25 mouse cellular contexts compared by ENCODE assay signal in the genomic region with DNA sequence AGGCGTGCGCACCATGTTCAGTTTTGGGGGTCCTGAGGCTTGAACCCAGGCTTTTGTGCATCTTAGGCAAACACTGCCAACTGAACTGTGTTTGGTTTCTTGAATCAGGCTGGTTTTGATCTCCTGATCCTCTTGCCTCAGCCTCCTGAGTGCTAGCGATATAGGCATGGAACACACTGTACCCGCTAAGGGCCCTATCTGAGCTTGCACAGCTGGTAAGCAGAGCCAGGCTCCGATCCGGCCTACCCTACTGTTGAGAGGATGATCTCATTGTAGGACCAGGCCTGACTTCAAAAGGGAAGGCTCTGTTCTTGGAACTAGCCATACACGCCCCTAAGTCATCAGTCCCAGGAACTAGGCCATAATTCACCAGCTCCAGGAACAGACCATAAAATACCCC. TPM values are rescaled to one million over a fixed set of nuclear protein-coding genes. Genes with fewer than 3 reads are reported as not detected.
DNase-seq lines count a peak whose midpoint lies in the region; ATAC-seq and TF ChIP-seq lines count a peak whose summit lies in the region.
"Had no signal": no experiment of that assay in that cellular context is flagged by ENCODE, and none has a peak within 500 bp of the region (broad histone marks: within the 10 kb centered on the region; RNA-seq: fewer than 3 reads in every experiment).

No protein-coding gene starts in this region.

- H3K27me3 ChIP-seq in hindbrain, embryonic 13.5 days = no peaks in the 10 kb centered on the region
- no peaks in the 10 kb centered on the region for H3K27me3 ChIP-seq in hindbrain, embryonic 10.5 days (ENCODE audit: insufficient read depth, poor library complexity, severe bottlenecking)
- H3K27me3 ChIP-seq in liver, postnatal 0 days (ENCODE audit: insufficient read depth, low read length) = no peaks in the 10 kb centered on the region
- H3K27me3 ChIP-seq in liver, embryonic 12.5 days (replicated peaks) = peaks cover 8% of the 10 kb centered on the region
- H3K27me3 ChIP-seq in testis, adult 2 months (ENCODE audit: control insufficient read depth, insufficient read depth, low read length) = no peaks in the 10 kb centered on the region
- H3K27me3 ChIP-seq: CH12.LX; hindbrain, embryonic 12.5 days; limb, embryonic 12.5 days; Patski had no signal

- TF ChIP-seq CTCF in liver, postnatal 0 days (IDR thresholded peaks at IDR 0.05; ENCODE audit: low read depth) = no peak
- TF ChIP-seq CTCF in testis, adult 2 months (IDR thresholded peaks at IDR 0.05; ENCODE audit: control insufficient read depth, insufficient read depth, insufficient replicate concordance, low read depth, low read length) = no peak

- peak overlapping the region; percentile 55 for H3K9ac ChIP-seq in hindbrain, embryonic 13.5 days
- H3K9ac ChIP-seq in liver, postnatal 0 days (replicated peaks) = no peak overlapping the region
- H3K9ac ChIP-seq in liver, embryonic 12.5 days = no peak overlapping the region
- H3K9ac ChIP-seq: hindbrain, embryonic 12.5 days; limb, embryonic 12.5 days; liver, embryonic 15.5 days had no signal

- no peak for TF ChIP-seq POLR2A in testis, adult 2 months (IDR thresholded peaks at IDR 0.05; ENCODE audit: control insufficient read depth, low read depth, low read length)

- DNase-seq in hindbrain, embryonic 10.5 days (ENCODE audit: low spot score) = no peak
- DNase-seq in liver, postnatal 0 days = no peak
- no peak for DNase-seq in testis, postnatal 14 days (ENCODE audit: low spot score)
- no peak for DNase-seq in ovary, postnatal 14 days (ENCODE audit: low spot score)
- DNase-seq: B cell, adult 2 months; cerebellum, adult 18-20 months; cerebellum, postnatal 14 days; heart, postnatal 10 days; kidney, adult 18-20 months; kidney, postnatal 10 days; lung, postnatal 4 days; thymus, postnatal 25 days had no signal

- H3K4me2 ChIP-seq in hindbrain, embryonic 13.5 days = 0 out of 2 replicates have a peak overlapping the region, but pooled peaks have one; percentile 2
- no peak overlapping the region for H3K4me2 ChIP-seq in liver, postnatal 0 days (ENCODE audit: low read depth, low read length)
- H3K4me2 ChIP-seq in liver, embryonic 12.5 days = no peak overlapping the region
- H3K4me2 ChIP-seq: liver, embryonic 15.5 days; midbrain, embryonic 11.5 days had no signal

- no peaks in the 10 kb centered on the region for H3K9me3 ChIP-seq in hindbrain, embryonic 13.5 days
- no peaks in the 10 kb centered on the region for H3K9me3 ChIP-seq in hindbrain, embryonic 10.5 days
- H3K9me3 ChIP-seq in liver, postnatal 0 days (ENCODE audit: low read length) = no peaks in the 10 kb centered on the region
- no peaks in the 10 kb centered on the region for H3K9me3 ChIP-seq in liver, embryonic 12.5 days (replicated peaks)
- H3K9me3 ChIP-seq: forebrain, embryonic 10.5 days; heart, embryonic 10.5 days; hindbrain, embryonic 12.5 days; limb, embryonic 12.5 days; liver, embryonic 15.5 days had no signal

- peaks cover 41% of the 10 kb centered on the region for H3K36me3 ChIP-seq in hindbrain, embryonic 13.5 days
- peaks cover 58% of the 10 kb centered on the region for H3K36me3 ChIP-seq in hindbrain, embryonic 10.5 days
- H3K36me3 ChIP-seq in liver, postnatal 0 days (replicated peaks; ENCODE audit: insufficient read depth, low read length) = peaks cover 8% of the 10 kb centered on the region
- peaks cover 53% of the 10 kb centered on the region for H3K36me3 ChIP-seq in liver, embryonic 12.5 days
- H3K36me3 ChIP-seq in testis, adult 2 months (ENCODE audit: control insufficient read depth, insufficient read depth, low read length) = no peaks in the 10 kb centered on the region; the same call in 1 of the 2 replicates

- ATAC-seq in hindbrain, embryonic 13.5 days (ENCODE audit: low FRiP score) = no peak
- no peak for ATAC-seq in liver, postnatal 0 days
- ATAC-seq in liver, embryonic 12.5 days = no peak
- ATAC-seq: inflammation-experienced regulatory T-cells, adult 6 months; Patski had no signal

- H3K27ac ChIP-seq in hindbrain, embryonic 13.5 days = no peak overlapping the region
- no peak overlapping the region for H3K27ac ChIP-seq in hindbrain, embryonic 10.5 days
- H3K27ac ChIP-seq in liver, postnatal 0 days (ENCODE audit: low read depth) = peak overlapping the region; percentile 46; the same call in 1 of the 2 replicates
- no peak overlapping the region for H3K27ac ChIP-seq in liver, embryonic 12.5 days
- no peak overlapping the region for H3K27ac ChIP-seq in testis, adult 2 months (ENCODE audit: control insufficient read depth, insufficient read depth, low read depth, low read length)
- H3K27ac ChIP-seq: forebrain, embryonic 10.5 days; heart, embryonic 10.5 days; hindbrain, embryonic 12.5 days; limb, embryonic 12.5 days; liver, embryonic 15.5 days had no signal

- no peak overlapping the region for H3K4me3 ChIP-seq in hindbrain, embryonic 13.5 days
- H3K4me3 ChIP-seq in hindbrain, embryonic 10.5 days = no peak overlapping the region
- no peak overlapping the region for H3K4me3 ChIP-seq in liver, postnatal 0 days (ENCODE audit: low read depth, low read length)
- H3K4me3 ChIP-seq in liver, embryonic 12.5 days = no peak overlapping the region
- peak overlapping the region; percentile 53 for H3K4me3 ChIP-seq in testis, adult 2 months (ENCODE audit: control insufficient read depth, low read depth, low read length)
- H3K4me3 ChIP-seq: heart, embryonic 10.5 days; hindbrain, embryonic 12.5 days; limb, embryonic 12.5 days; liver, embryonic 15.5 days had no signal

- 96% methylated on average over 7 of the region's 7 CpGs for WGBS in hindbrain, embryonic 13.5 days
- WGBS in hindbrain, embryonic 10.5 days = 93% methylated on average over 7 of the region's 7 CpGs
- 80% methylated on average over 7 of the region's 7 CpGs for WGBS in liver, postnatal 0 days (ENCODE audit: insufficient replicate concordance)
- WGBS in liver, embryonic 12.5 days (ENCODE audit: insufficient replicate concordance) = 81% methylated on average over 7 of the region's 7 CpGs

- TF ChIP-seq EP300 in liver, postnatal 0 days (IDR thresholded peaks at IDR 0.05; ENCODE audit: low read depth) = peak; percentile 94

- H3K4me1 ChIP-seq in hindbrain, embryonic 13.5 days (replicated peaks) = peaks cover 43% of the 10 kb centered on the region
- peaks cover 34% of the 10 kb centered on the region for H3K4me1 ChIP-seq in hindbrain, embryonic 10.5 days (replicated peaks)
- peaks cover 25% of the 10 kb centered on the region for H3K4me1 ChIP-seq in liver, postnatal 0 days (ENCODE audit: insufficient read depth)
- peaks cover 40% of the 10 kb centered on the region for H3K4me1 ChIP-seq in liver, embryonic 12.5 days
- peaks cover 7% of the 10 kb centered on the region; the same call in 1 of the 2 replicates for H3K4me1 ChIP-seq in testis, adult 2 months (ENCODE audit: control insufficient read depth, insufficient read depth, low read length)

RNA-seq across cellular contexts. Expression of gene Ntmt1, which starts 2.9 kb away (rescaled TPM):
- polyA plus RNA-seq in hindbrain, embryonic 13.5 days (2015; fragmentation: Nextera tagmentation; extraction: Ambion mirVana) = 108 and 115 TPM in 2 replicates
- polyA plus RNA-seq in hindbrain, embryonic 10.5 days (2016; fragmentation: Nextera tagmentation; extraction: Ambion mirVana) = 125 and 134 TPM in 2 replicates
- 27.8 and 30.2 TPM in 2 replicates for polyA plus RNA-seq in liver, postnatal 0 days (2015; fragmentation: Nextera tagmentation; extraction: Ambion mirVana)
- 45.4 and 48.6 TPM in 2 replicates for polyA plus RNA-seq in liver, embryonic 12.5 days (2016; fragmentation: Nextera tagmentation; extraction: Ambion mirVana)
- polyA plus RNA-seq in testis, adult 2 months (2012; rRNA removed) = 49.5 and 53.9 TPM in 2 replicates

RNA-seq across cellular contexts. Expression of gene 1700001O22Rik, which starts 7.1 kb away (rescaled TPM):
- polyA plus RNA-seq in hindbrain, embryonic 13.5 days (2015; fragmentation: Nextera tagmentation; extraction: Ambion mirVana) = 1.7 and 2.4 TPM in 2 replicates
- 3.1 and 3.4 TPM in 2 replicates for polyA plus RNA-seq in hindbrain, embryonic 10.5 days (2016; fragmentation: Nextera tagmentation; extraction: Ambion mirVana)
- polyA plus RNA-seq in liver, postnatal 0 days (2015; fragmentation: Nextera tagmentation; extraction: Ambion mirVana) = not detected in 2 replicates
- 0.18 and 0.19 TPM in 2 replicates for polyA plus RNA-seq in liver, embryonic 12.5 days (2016; fragmentation: Nextera tagmentation; extraction: Ambion mirVana)
- polyA plus RNA-seq in testis, adult 2 months (2012; rRNA removed) = 905 and 964 TPM in 2 replicates
- polyA plus RNA-seq: G1E; liver, embryonic 15.5 days had no signal

RNA-seq across cellular contexts. Expression of gene Asb6, which starts 19.6 kb away (rescaled TPM):
- 38.3 and 41.0 TPM in 2 replicates for polyA plus RNA-seq in hindbrain, embryonic 13.5 days (2015; fragmentation: Nextera tagmentation; extraction: Ambion mirVana)
- 46.1 and 46.5 TPM in 2 replicates for polyA plus RNA-seq in hindbrain, embryonic 10.5 days (2016; fragmentation: Nextera tagmentation; extraction: Ambion mirVana)
- 16.7 and 16.9 TPM in 2 replicates for polyA plus RNA-seq in liver, postnatal 0 days (2015; fragmentation: Nextera tagmentation; extraction: Ambion mirVana)
- polyA plus RNA-seq in liver, embryonic 12.5 days (2016; fragmentation: Nextera tagmentation; extraction: Ambion mirVana) = 41.0 and 41.7 TPM in 2 replicates
- 9.3 and 10.5 TPM in 2 replicates for polyA plus RNA-seq in testis, adult 2 months (2012; rRNA removed)

RNA-seq across cellular contexts. Expression of gene Prrx2, which starts 24.2 kb away (rescaled TPM):
- polyA plus RNA-seq in hindbrain, embryonic 13.5 days (2015; fragmentation: Nextera tagmentation; extraction: Ambion mirVana) = 3.0 and 3.8 TPM in 2 replicates
- 40.6 and 43.3 TPM in 2 replicates for polyA plus RNA-seq in hindbrain, embryonic 10.5 days (2016; fragmentation: Nextera tagmentation; extraction: Ambion mirVana)
- 0.07 and 0.17 TPM in 2 replicates for polyA plus RNA-seq in liver, postnatal 0 days (2015; fragmentation: Nextera tagmentation; extraction: Ambion mirVana)
- 2.5 and 4.1 TPM in 2 replicates for polyA plus RNA-seq in liver, embryonic 12.5 days (2016; fragmentation: Nextera tagmentation; extraction: Ambion mirVana)
- polyA plus RNA-seq in testis, adult 2 months (2012; rRNA removed) = 1.0 and 1.5 TPM in 2 replicates
- polyA plus RNA-seq: G1E; inflammation-experienced regulatory T-cells, adult 6 months; liver, embryonic 15.5 days had no signal

Comparison
In these comparisons a context has a peak if more than half of its experiments do, and no peak if none do; other contexts are left out.
1. RNA of gene 1700001O22Rik, which starts 7.1 kb away (polyA plus RNA-seq): 905 to 964 TPM in testis, adult 2 months; 3.1 to 3.4 TPM in hindbrain, embryonic 10.5 days, 1.7 to 2.4 TPM in hindbrain, embryonic 13.5 days, 0.18 to 0.19 TPM in liver, embryonic 12.5 days and not detected in liver, postnatal 0 days; every median in the first group is over 100 times any median in the second.